Mouse (Mus musculus) spleen, postnatal 4 days (tissue): ENCODE measurements around the gene Kynu.
A peak's percentile ranks its signal among the peaks of the same experiment; 100 is the strongest.

ENCODE experiments used
- DNase-seq, 2 experiments: peaks; one replicate each; pipeline ENCODE4 v3.0.0; 2022; ENCODE audit warnings: low spot score in 2 of 2

Kynu gene

DNA sequence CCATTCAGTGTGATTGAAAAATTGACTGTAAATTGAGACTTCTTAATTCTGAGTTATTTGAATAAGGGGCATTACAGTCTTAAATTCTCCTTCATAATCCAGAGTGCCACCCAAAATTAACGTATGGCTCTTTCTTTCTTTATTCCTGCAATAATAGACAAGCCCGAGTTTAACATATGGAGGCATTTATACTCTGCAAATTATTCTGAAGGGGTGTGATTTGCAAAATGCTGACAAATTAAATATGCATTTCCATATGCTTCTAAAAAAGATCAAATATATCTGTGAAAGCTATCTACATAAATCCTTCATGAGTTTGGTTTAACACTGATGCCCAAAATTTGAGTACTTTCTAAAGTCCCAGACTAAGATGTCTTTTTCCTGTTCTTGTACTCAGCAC, 91.8 kb downstream of the Kynu start:
- no peak for DNase-seq

DNA sequence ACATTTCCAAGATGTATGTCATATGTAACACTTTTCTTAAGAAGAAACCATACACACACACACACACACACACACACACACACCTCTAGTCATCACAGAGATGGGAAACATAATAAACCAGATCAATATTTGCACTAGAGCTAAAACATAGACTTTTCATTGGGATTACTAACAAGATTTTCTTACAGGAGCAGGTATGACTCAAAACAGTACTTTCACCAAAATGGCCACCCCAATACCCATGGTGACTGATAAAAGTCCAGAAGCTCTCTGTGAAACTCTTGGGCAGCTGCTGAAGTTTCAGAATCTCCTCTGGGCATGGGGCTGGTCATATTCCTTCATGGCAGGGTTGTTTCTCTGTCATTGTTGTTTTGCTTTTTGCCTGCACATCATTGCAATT, 114.5 kb downstream of the Kynu start:
- DNase-seq, result no peak

DNA sequence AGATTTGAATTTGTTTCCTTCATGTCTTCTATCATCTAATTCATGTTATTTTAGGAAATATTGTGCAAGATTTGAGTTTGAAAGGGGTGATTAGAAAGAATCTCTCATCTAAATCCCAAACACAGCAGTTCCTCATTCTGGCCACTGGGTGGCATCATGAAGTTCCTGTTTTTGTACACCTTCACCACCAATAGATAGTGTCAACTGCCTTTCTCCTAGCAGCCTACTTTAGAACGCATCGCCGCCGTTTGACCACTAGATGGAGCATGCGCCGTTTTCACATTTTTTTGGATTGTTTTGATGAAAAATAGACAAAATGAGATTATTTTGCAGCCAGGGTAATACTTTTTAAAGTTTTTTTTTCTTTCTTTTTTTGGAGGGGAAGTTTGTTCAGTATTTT, 118.5 kb downstream of the Kynu start:
- peak; percentile 45 to 77 for DNase-seq

DNA sequence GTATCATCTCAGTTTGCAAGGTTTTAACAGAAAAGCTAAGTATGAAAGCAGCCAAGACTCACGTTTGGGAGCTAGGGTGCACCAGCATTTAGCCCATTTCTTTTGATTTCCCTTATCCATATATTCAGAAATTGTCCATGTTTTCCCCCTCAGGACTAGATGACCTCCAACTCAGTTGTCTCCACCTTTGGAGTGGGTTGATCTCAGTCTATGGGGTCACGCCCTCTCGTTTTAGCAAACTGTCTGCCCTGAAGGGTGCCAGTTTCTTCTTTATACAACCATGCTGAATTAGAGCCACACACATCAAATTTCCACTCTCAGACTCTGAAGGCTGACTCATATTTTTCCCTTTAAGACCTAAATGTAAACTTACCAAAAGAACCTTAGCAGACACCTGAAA, 119.0 kb downstream of the Kynu start:
- DNase-seq, result no peak

DNA sequence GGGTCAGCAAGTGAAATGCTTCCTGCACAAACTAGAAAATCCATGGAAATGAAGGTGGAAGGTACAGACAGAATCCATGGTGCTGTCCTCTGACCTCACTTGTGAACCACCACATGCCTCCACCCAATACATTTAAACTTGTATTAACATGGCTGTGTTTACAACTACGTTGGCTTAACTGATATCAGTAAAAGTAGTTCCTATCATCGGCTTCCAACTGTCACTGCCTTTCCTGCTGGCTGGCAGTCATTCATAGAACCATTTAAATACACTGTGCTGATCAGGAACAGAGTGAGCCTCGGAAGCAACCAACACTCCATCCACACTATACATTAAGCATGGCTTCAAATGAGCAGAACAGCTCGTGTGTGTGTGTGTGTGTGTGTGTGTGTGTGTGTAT, 120.1 kb downstream of the Kynu start:
- DNase-seq, result no peak

DNA sequence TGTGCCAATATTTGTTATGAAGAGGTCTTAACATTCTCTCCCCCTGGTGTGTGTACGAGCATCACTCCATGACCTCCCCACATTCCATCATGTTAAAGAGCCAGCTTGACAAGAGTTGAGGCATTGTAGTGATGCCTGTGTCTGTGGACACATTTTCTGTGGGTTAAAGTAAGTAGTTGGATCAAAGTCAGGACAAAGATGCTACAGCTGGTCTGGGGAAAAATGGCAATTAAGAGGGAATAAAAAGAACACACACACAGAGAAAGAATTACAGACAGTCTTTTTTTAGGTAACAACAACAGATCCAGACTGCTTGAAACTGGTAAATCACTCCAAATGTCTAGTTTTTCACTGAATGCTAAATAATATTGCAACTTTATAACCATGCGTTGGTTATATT, 135.3 kb downstream of the Kynu start:
- no peak for DNase-seq

DNA sequence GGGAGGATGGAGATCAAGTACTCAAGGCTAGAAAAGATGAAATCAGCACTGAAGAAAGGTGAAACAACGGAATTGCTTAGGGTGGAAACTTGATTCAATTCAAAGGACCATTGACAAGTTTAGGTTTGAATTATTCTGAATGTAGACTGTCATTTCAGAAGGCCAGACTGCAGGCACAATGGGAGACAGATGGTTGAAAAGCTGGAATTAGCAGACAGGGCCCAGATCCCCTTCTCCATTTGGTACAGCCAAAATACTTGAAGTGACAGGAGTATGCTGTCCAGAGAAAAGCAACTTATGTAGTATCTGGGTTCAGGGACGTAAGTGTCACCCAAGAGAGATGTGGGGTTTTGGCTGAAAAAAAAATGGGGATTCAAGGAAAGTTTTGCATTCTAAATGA, 136.2 kb downstream of the Kynu start:
- DNase-seq, result no peak

DNA sequence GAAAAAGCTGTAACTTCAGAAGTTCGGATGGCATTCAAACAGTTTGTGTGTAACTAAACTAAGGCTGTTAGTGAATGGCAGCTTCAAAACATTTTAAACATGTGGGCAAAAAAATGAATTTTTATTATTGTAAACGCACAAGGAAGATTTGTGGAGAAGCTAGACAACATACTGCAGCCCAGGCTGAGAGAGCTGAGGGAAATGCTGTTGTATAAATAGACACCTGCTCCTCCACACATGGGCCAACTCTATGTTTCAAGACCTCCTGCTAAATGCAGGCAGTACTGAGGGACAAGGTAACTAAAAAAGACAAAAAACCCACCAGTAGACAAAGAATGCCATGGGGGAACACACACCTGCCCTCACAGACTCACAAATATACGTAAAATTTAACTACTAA, 140.5 kb downstream of the Kynu start:
- DNase-seq, result no peak

DNA sequence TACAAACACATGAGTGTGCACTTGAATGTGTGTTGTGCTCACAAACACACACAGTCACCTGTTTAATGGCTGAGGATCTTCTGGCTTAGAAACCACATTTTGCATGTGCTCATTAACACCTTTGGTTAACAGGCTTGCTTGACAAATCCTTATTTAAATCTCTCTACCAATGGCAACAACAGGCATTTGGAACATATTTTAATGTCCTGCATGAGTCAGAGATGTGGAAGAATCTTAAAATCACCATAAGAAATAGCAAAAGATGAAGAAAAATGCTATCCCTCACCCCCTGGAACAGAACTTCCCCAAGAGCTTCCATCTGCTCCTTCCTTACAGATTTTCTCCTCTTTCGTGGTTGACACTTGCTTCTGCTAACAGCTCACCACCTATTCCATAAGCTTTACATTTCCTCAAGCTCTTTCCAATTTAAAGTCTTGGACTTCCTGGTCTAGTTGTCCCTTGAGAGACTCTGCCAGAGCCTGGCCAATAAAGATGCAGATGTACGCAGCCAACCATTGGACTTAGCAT, 157.5 kb downstream of the Kynu start:
- no peak for DNase-seq

DNA sequence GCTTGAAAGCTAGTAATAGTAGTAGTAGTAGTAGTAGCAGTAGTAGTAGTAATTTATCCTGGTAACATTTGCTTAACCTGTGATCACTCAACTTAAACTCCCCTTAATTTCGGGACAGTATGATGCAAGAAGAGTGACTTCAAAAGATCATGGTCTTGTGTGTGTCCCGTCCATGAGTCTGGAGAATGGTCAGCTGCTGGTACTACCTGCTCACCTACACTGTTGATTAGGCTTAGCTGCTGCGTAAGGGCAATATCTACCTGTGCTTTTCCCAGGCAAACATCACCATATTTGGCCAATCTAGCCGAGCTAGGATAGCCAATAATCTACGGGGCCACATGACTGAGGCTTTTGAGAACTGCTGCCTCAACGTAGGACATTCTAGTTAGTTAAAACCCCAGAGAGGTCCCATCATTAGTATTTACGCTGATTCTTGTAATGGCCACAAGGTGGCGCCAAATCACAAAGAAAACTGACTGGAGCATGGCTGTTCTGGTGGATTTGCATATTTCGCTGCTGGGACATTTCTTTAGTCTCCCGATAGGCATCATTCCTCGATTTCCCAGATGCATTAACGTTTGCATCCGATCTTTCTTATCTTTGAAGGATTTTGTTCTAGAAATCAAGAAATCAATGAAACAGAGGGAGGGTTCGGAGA, 167.4 kb downstream of the Kynu start:
- peak; percentile 37 to 76 for DNase-seq

DNA sequence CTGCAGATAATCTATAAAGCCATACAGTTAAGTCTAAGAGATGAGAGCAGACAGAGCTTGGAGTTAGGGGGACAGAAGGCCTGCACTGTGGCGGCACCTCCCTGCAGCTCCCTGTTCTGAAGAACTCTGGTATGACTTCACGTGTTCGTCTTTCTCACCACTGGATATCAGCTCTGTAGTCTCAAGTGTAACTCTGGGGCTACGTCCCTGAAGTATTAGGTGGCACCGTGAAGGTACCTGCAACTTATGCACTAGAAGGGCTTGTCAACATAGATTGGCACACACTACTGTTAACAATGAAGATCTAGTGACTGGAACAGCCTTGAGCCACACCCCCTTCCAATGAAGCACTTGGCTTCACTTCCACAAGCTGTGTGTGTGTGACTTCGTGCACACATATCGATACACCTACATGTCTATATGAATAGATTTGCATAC, 168.0 kb downstream of the Kynu start:
- peak in 1 of 2 experiments; percentile 58 for DNase-seq

DNA sequence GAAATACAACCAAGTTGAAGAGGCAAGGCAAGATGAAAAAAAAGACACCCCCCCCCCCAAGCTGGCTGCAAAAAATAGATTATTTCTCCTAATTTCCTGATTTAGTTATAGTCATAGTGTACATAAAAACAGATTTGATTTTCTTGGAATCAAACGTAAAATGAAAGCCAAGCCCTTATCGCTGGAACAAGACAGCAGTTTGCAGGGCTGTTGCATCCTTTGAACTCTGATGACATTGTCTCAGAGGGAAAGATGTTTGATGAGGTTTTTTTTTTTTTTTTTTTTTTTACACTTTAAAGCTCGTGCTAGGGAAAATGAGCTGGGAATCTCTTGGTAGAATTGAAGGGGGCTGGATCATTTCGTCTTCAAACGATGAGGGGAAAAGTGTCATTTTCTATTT, 172.1 kb downstream of the Kynu start:
- no peak for DNase-seq

DNA sequence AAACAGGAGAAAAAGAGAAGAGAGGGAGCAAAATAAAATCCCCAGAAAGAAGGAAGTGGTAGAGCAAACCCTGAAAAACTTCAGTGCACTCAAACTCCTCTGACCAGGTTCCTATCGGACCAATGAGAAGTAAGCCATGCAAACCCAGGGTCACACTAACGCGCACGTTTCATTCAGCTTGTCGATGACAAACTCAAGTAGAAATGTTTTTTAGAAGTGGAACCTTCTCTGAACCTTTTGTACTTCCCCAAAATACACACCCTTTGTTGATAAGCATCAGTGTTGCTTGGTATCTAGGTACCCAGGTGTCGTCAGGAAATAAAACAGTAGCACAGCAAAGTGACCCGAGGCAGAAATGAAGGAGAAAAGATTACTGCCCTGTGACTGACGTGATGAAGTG, 172.6 kb downstream of the Kynu start:
- no peak for DNase-seq

DNA sequence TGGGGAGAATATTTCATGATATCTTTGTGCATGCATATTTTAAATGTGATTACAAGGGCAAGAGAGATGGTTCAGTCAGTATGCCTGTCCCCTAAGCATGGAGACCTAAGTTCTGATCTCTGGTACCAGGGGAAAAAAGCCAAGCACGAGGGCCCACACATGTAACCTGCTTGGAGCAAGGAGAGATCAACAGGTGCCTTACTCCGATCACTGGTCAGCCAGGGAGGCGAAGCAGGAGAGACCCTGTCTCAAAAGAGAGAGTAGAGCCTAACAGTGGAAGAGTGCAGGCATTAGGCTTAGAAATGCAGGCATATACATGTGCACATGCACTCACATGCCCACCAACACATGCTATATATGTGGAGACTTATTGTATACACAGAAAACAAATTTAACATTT, 173.7 kb downstream of the Kynu start:
- peak in 1 of 2 experiments; percentile 51 for DNase-seq
